Mouse (Mus musculus): ENCODE results near the gene Twf2. TPM values are rescaled to one million over a fixed set of nuclear protein-coding genes. Genes with fewer than 3 reads are reported as not detected.
A peak's percentile ranks its signal among the peaks of the same experiment; 100 is the strongest.

Twf2 gene
- total and polyA plus RNA-seq, 3 experiments: 66.8 to 101 TPM; not detected in 1

DNA sequence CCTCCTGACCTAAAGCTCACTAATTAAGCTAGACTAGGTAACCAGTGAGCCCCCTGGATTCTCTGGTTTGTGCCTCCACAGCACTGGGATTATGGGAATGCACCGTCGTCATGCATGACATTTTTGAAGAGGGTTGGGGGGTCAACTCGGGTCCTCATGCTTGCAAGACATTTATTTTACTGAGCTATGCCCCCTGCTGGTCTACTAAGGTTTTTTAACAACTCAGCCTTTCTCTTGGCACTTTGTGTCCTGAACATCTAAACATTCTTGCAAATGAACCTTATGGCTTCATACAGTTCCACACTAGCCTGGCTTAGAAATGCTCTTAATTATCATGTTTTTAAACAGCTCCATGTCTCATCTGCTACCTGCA lies 27.8 kb downstream of the Twf2 start:
- Histone ChIP-seq H3K4me3 (ENCODE audit: control insufficient read depth in 1 of 2, insufficient read depth in 1 of 2, low read depth in 2 of 2, low read length in 2 of 2) (no peak overlapping the region), H3K9me3 (replicated peaks; ENCODE audit: insufficient read depth, low read length) (no peaks in the 10 kb centered on the region), H3K27ac (ENCODE audit: control insufficient read depth, low read depth, low read length) (no peak overlapping the region), H3K9ac (ENCODE audit: control insufficient read depth, low read depth, low read length, poor library complexity, severe bottlenecking) (no peak overlapping the region), H3K36me3 (ENCODE audit: control insufficient read depth in 1 of 2, insufficient read depth in 2 of 2, low read length in 2 of 2) (no peaks in the 10 kb centered on the region; a peak in 1 of 4 replicates), H3K4me1 (ENCODE audit: control insufficient read depth in 1 of 2, insufficient read depth in 2 of 2, low read length in 2 of 2) (peaks cover 0 to 7% of the 10 kb centered on the region in 2 experiments; a peak in 1 of 4 replicates), H3K79me2 (ENCODE audit: control insufficient read depth, insufficient read depth, low read length, poor library complexity) (no peaks in the 10 kb centered on the region), H3K27me3 (ENCODE audit: control insufficient read depth in 1 of 2, insufficient read depth in 2 of 2, low read length in 2 of 2) (no peaks in the 10 kb centered on the region)
- peak; percentile 42 for DNase-seq (ENCODE audit: low read depth, low spot score)
- TF ChIP-seq ZKSCAN1 (IDR thresholded peaks at IDR 0.05; ENCODE audit: low read depth, low read length) (no peak), UBTF (IDR thresholded peaks at IDR 0.05; ENCODE audit: borderline replicate concordance, insufficient read depth, low read depth, low read length) (no peak), RAD21 (IDR thresholded peaks at IDR 0.05; ENCODE audit: low read depth, low read length) (peak; percentile 10; the same call in 1 of the 2 replicates), KAT2A (conservative IDR thresholded peaks at IDR 0.05; ENCODE audit: low read depth, low read length) (no peak), GATA1 (IDR thresholded peaks at IDR 0.05; ENCODE audit: low read depth, low read length) (no peak), MYC (IDR thresholded peaks at IDR 0.05; ENCODE audit: low read depth, low read length) (no peak), MYB (IDR thresholded peaks at IDR 0.05; ENCODE audit: low read depth, low read length) (no peak), E2F4 (IDR thresholded peaks at IDR 0.05; ENCODE audit: borderline replicate concordance, low read depth, low read length) (no peak), SIN3A (IDR thresholded peaks at IDR 0.05; ENCODE audit: low read length) (no peak), ZC3H11A (IDR thresholded peaks at IDR 0.05; ENCODE audit: low read depth, low read length) (no peak), CTCF (IDR thresholded peaks at IDR 0.05 in 2 of 3, conservative IDR thresholded peaks at IDR 0.05 in 1 of 3; ENCODE audit: control insufficient read depth in 1 of 3, insufficient read depth in 1 of 3, low read depth in 2 of 3, low read length in 3 of 3, poor library complexity in 1 of 3, severe bottlenecking in 1 of 3) (peak in 2 of 3 experiments; percentile 40 to 44; a peak in 4 of 6 replicates), TBP (IDR thresholded peaks at IDR 0.05; ENCODE audit: low read depth, low read length) (no peak), MXI1 (IDR thresholded peaks at IDR 0.05; ENCODE audit: low read depth, low read length) (no peak), NELFE (IDR thresholded peaks at IDR 0.05; ENCODE audit: low read depth, low read length) (no peak), JUND (IDR thresholded peaks at IDR 0.05; ENCODE audit: low read depth, low read length) (no peak), SMC3 (IDR thresholded peaks at IDR 0.05; ENCODE audit: low read depth, low read length) (no peak), MAFK (IDR thresholded peaks at IDR 0.05; ENCODE audit: borderline replicate concordance, low read depth, low read length) (no peak)

DNA sequence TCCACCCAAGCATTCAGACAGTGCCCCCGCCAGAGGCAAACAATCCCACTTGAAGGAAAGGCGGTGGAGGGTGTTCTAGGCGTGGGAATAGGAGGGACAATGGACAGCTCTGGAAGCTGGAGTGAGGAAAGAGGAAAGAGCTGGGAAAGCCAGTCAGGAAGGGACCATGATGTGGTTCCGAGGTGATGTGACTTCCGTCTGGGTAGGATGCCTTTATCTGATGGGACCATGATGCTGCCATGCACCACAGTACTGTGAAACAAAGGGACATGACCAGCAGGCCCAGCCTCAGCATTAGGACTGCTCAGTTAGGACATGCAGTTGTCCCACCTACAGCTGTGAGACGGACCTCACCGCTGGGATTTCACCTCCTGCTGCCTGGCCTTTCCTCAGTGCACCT lies 28.3 kb downstream of the Twf2 start:
- no peak for DNase-seq (ENCODE audit: low read depth, low spot score)
- TF ChIP-seq MXI1 (IDR thresholded peaks at IDR 0.05; ENCODE audit: low read depth, low read length) (no peak), MAZ (IDR thresholded peaks at IDR 0.05; ENCODE audit: low read depth, low read length) (no peak), CHD1 (IDR thresholded peaks at IDR 0.05; ENCODE audit: low read depth, low read length) (no peak), ZKSCAN1 (IDR thresholded peaks at IDR 0.05; ENCODE audit: low read depth, low read length) (no peak), GATA1 (IDR thresholded peaks at IDR 0.05; ENCODE audit: low read depth, low read length) (no peak), NELFE (IDR thresholded peaks at IDR 0.05; ENCODE audit: low read depth, low read length) (no peak), USF2 (IDR thresholded peaks at IDR 0.05; ENCODE audit: borderline replicate concordance in 1 of 2, insufficient read depth in 1 of 2, low read depth in 1 of 2, low read length in 2 of 2) (no peak), MYC (IDR thresholded peaks at IDR 0.05; ENCODE audit: low read depth, low read length) (no peak), MAX (IDR thresholded peaks at IDR 0.05; ENCODE audit: low read length) (no peak), ZNF384 (IDR thresholded peaks at IDR 0.05; ENCODE audit: low read depth, low read length) (no peak), RAD21 (IDR thresholded peaks at IDR 0.05; ENCODE audit: low read depth, low read length) (no peak)
- no peak overlapping the region for H3K4me3 ChIP-seq (ENCODE audit: control insufficient read depth in 1 of 2, insufficient read depth in 1 of 2, low read depth in 2 of 2, low read length in 2 of 2)
- no peak overlapping the region for H3K27ac ChIP-seq (ENCODE audit: control insufficient read depth, low read depth, low read length)
- no peaks in the 10 kb centered on the region for H3K9me3 ChIP-seq (replicated peaks; ENCODE audit: insufficient read depth, low read length)
- H3K79me2 ChIP-seq (ENCODE audit: control insufficient read depth, insufficient read depth, low read length, poor library complexity): no peaks in the 10 kb centered on the region
- no peak overlapping the region for H3K9ac ChIP-seq (ENCODE audit: control insufficient read depth, low read depth, low read length, poor library complexity, severe bottlenecking)
- H3K36me3 ChIP-seq (ENCODE audit: control insufficient read depth in 1 of 2, insufficient read depth in 2 of 2, low read length in 2 of 2): no peaks in the 10 kb centered on the region; a peak in 1 of 4 replicates
- H3K4me1 ChIP-seq (ENCODE audit: control insufficient read depth in 1 of 2, insufficient read depth in 2 of 2, low read length in 2 of 2): peaks cover 0 to 7% of the 10 kb centered on the region in 2 experiments; a peak in 1 of 4 replicates
- no peaks in the 10 kb centered on the region for H3K27me3 ChIP-seq (ENCODE audit: control insufficient read depth in 1 of 2, insufficient read depth in 2 of 2, low read length in 2 of 2)

Data from MEL (cell line).